15 mouse cellular contexts compared by ENCODE assay signal in the genomic region with DNA sequence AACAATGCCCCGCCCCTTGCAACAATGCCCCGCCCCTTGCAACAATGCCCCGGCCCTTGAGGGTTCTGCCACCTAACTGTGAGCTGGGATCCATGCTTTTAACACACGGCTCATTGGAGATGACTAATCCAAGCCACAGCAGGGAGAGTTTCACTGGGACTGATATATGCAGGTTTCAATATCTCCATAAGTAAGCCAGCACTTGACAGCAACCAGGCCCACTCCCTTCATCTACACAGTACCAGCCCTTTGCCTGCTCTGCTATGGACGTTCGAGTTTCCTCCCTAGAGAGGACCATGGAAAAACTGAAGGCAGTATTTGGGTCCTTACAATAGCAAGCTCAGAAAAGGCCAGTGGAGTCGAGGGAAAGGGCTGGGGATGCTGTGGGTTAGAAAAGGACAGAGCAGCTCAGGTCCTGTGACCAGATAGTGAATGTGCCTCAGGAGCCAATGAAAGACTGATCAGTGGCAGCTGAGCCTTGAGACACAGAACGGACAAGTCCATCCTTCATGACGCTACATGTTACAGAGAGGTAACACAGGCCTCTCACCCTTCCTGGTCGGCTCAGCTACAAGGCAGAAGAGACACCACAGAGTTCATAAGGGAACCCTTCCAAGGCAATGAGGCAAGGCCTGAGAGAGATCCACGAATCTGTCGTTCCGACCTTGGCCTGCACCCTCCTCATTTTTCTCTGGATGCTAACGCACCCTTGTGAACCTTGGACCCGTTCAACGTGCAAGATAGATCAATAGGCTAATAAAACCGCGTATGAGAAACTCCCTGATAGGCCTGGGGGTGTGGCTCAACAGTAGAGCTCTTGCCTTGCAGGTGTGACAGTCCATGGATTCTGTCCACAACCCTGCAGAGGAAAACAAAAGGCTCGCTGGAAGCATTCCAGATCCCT.
A peak's percentile ranks its signal among the peaks of the same experiment; 100 is the strongest.
DNase-seq lines count a peak whose midpoint lies in the region; ATAC-seq and TF ChIP-seq lines count a peak whose summit lies in the region.
"Had no signal": no experiment of that assay in that cellular context is flagged by ENCODE, and none has a peak within 500 bp of the region (broad histone marks: within the 10 kb centered on the region; RNA-seq: fewer than 3 reads in every experiment).

No protein-coding gene starts in this region.

- CTCF ChIA-PET in Patski (lab: Charles Lee): interaction anchor here (2.0 kb wide), 1 partner anchor 71 kb away, joined by 4 read pairs; no protein-coding TSS in a partner anchor

- no peaks in the 10 kb centered on the region for H3K36me3 ChIP-seq in ES-E14 (ENCODE audit: control insufficient read depth, insufficient read depth, low read length, poor library complexity, severe bottlenecking)
- H3K36me3 ChIP-seq in limb, embryonic 10.5 days: no peaks in the 10 kb centered on the region
- H3K36me3 ChIP-seq: liver, embryonic 12.5 days had no signal

- no peak for TF ChIP-seq CTCF in Patski (IDR thresholded peaks at IDR 0.05)

- 64% methylated on average over 19 of the region's 19 CpGs for WGBS in limb, embryonic 10.5 days

- POLR2A ChIA-PET in Patski (lab: Charles Lee): no interaction called here

- H3K9ac ChIP-seq in ES-E14 (ENCODE audit: insufficient read depth, low read depth, low read length, poor library complexity, severe bottlenecking): no peak overlapping the region
- H3K9ac ChIP-seq: liver, embryonic 12.5 days had no signal

- H3K27ac ChIP-seq in ES-E14 (ENCODE audit: insufficient read depth, low read depth, low read length, poor library complexity, severe bottlenecking): no peak overlapping the region
- no peak overlapping the region for H3K27ac ChIP-seq in limb, embryonic 10.5 days
- H3K27ac ChIP-seq: liver, embryonic 12.5 days had no signal

- in situ Hi-C loops in ES-E14 (cut with MboI; ENCODE audit: low sequenced_read_pairs in 2 of 2, unreplicated experiment in 2 of 2) (no loop called here), Patski (cut with MboI; ENCODE audit: low pct_unique_long_range_greater_than_20kb) (no loop called here)

- intact Hi-C loops in left cerebral cortex, postnatal 4 days (cut with DNase I): no loop called here

- H3K4me1 ChIP-seq in ES-E14 (ENCODE audit: control insufficient read depth in 2 of 2, insufficient read depth in 2 of 2, low read length in 2 of 2, poor library complexity in 1 of 2): peaks cover 2 to 7% of the 10 kb centered on the region in 2 experiments; a peak in 3 of 4 replicates
- peaks cover 8% of the 10 kb centered on the region for H3K4me1 ChIP-seq in limb, embryonic 10.5 days
- H3K4me1 ChIP-seq: liver, embryonic 12.5 days had no signal

- H3K4me3 ChIP-seq in ES-E14 (ENCODE audit: insufficient read depth in 1 of 2, low read depth in 1 of 2, low read length in 2 of 2, poor library complexity in 1 of 2, severe bottlenecking in 1 of 2): no peak overlapping the region
- no peak overlapping the region for H3K4me3 ChIP-seq in limb, embryonic 10.5 days
- H3K4me3 ChIP-seq: liver, embryonic 12.5 days had no signal

- peak; percentile 5 for DNase-seq in kidney, postnatal 14 days
- no peak for DNase-seq in kidney, postnatal 25 days
- DNase-seq in ES-E14 (ENCODE audit: low read depth, low spot score) (peak; percentile 36), Patski (ENCODE audit: low read depth, low spot score) (no peak)
- peak; percentile 31 for DNase-seq in limb, embryonic 10.5 days (ENCODE audit: low spot score)
- no peak for DNase-seq in left cerebral cortex, postnatal 4 days
- DNase-seq in right cerebral cortex, adult 2 months (ENCODE audit: low spot score in 2 of 2): no peak
- DNase-seq: adrenal gland, postnatal 25 days; cerebellum, postnatal 14 days; heart, adult 18-20 months; heart, postnatal 14 days; kidney, adult 8-10 months; lung, postnatal 10 days had no signal

- no peaks in the 10 kb centered on the region for H3K9me3 ChIP-seq in ES-E14 (ENCODE audit: control insufficient read depth, insufficient read depth, low read depth, low read length)
- H3K9me3 ChIP-seq in limb, embryonic 10.5 days (replicated peaks): no peaks in the 10 kb centered on the region
- H3K9me3 ChIP-seq: liver, embryonic 12.5 days had no signal

- peak; percentile 35 for ATAC-seq in Patski
- ATAC-seq: liver, embryonic 12.5 days had no signal

- H3K27me3 ChIP-seq in Patski: no peaks in the 10 kb centered on the region
- H3K27me3 ChIP-seq in limb, embryonic 10.5 days (ENCODE audit: low read depth, poor library complexity, severe bottlenecking): no peaks in the 10 kb centered on the region
- H3K27me3 ChIP-seq: CH12.LX; liver, embryonic 12.5 days had no signal

TF ChIP-seq in ES-E14, 5 proteins besides CTCF, POLR2A, EP300 and RAD21:
- TF ChIP-seq MAFK (IDR thresholded peaks at IDR 0.05; ENCODE audit: insufficient read depth, low read depth, low read length): no peak
- no peak for TF ChIP-seq ZC3H11A (IDR thresholded peaks at IDR 0.05; ENCODE audit: borderline replicate concordance, low read depth, low read length)
- no peak for TF ChIP-seq HCFC1 (IDR thresholded peaks at IDR 0.05; ENCODE audit: borderline replicate concordance, insufficient read depth, low read length)
- TF ChIP-seq CHD2 (IDR thresholded peaks at IDR 0.05; ENCODE audit: low read depth, low read length): no peak
- no peak for TF ChIP-seq ZNF384 (IDR thresholded peaks at IDR 0.05; ENCODE audit: low read depth, low read length)

Comparison
In these comparisons a context has a peak if more than half of its experiments do, and no peak if none do; other contexts are left out.
1. DNase-seq: peak in kidney, postnatal 14 days (single experiment), ES-E14 (single experiment) and limb, embryonic 10.5 days (single experiment); none in kidney, postnatal 25 days (0 of 2), Patski (single experiment), left cerebral cortex, postnatal 4 days (single experiment) and right cerebral cortex, adult 2 months (0 of 2).